Mouse (Mus musculus): ENCODE measurements around the gene Clec2d.
"Not testable (repeated sequence)": the region's sequence is repeated elsewhere in the genome, so short reads cannot be mapped to it uniquely, and the experiment has no call there.

Gene Clec2d

GRCm38 (mm10) chr6:129187816-129188215 is 7.4 kb downstream of the Clec2d start:
- not testable (repeated sequence) for DNase-seq

- no peak for DNase-seq
These were observed 13.0 kb downstream of the Clec2d start for GRCm38 (mm10) chr6:129193431-129193830.

GRCm38 (mm10) chr6:129200066-129200465 is 19.7 kb downstream of the Clec2d start:
- peak; percentile 67 to 70 for DNase-seq

- no peak for DNase-seq
These were observed 21.9 kb downstream of the Clec2d start for GRCm38 (mm10) chr6:129202306-129202705.

GRCm38 (mm10) chr6:129204342-129204741 is 23.9 kb downstream of the Clec2d start:
- no peak for DNase-seq

- no peak for DNase-seq
These were observed 24.4 kb downstream of the Clec2d start for GRCm38 (mm10) chr6:129204838-129205237.

GRCm38 (mm10) chr6:129208891-129209519 is 28.6 kb downstream of the Clec2d start:
- peak; percentile 26 to 34 for DNase-seq

GRCm38 (mm10) chr6:129209785-129210446 is 29.5 kb downstream of the Clec2d start:
- no peak for DNase-seq

GRCm38 (mm10) chr6:129210447-129210790 is 30.0 kb downstream of the Clec2d start:
- DNase-seq, result no peak

GRCm38 (mm10) chr6:129212421-129213195 is 32.2 kb downstream of the Clec2d start:
- DNase-seq, result no peak

- no peak for DNase-seq
These were observed 33.1 kb downstream of the Clec2d start for GRCm38 (mm10) chr6:129213497-129213896.

- DNase-seq, result no peak
These were observed 33.8 kb downstream of the Clec2d start for GRCm38 (mm10) chr6:129214263-129214662.

GRCm38 (mm10) chr6:129215053-129215452 is 34.6 kb downstream of the Clec2d start:
- no peak for DNase-seq

- DNase-seq, result no peak
These were observed 35.6 kb downstream of the Clec2d start for GRCm38 (mm10) chr6:129215886-129216637.

- DNase-seq, result no peak
These were observed 36.4 kb downstream of the Clec2d start for GRCm38 (mm10) chr6:129216721-129217230.

- DNase-seq, result no peak
These were observed 37.8 kb downstream of the Clec2d start for GRCm38 (mm10) chr6:129218191-129218696.

- DNase-seq, result no peak
These were observed 39.6 kb downstream of the Clec2d start for GRCm38 (mm10) chr6:129219897-129220517.

- DNase-seq, result no peak
These were observed 40.6 kb downstream of the Clec2d start for GRCm38 (mm10) chr6:129221053-129221452.

GRCm38 (mm10) chr6:129222188-129222800 is 41.9 kb downstream of the Clec2d start:
- DNase-seq, result no peak

GRCm38 (mm10) chr6:129223611-129224010 is 43.2 kb downstream of the Clec2d start:
- DNase-seq, result no peak

- no peak for DNase-seq
These were observed 43.7 kb downstream of the Clec2d start for GRCm38 (mm10) chr6:129224090-129224489.

GRCm38 (mm10) chr6:129225078-129225477 is 44.7 kb downstream of the Clec2d start:
- no peak for DNase-seq

Data from B cell, adult 2 months (primary cell).